Mouse (Mus musculus) testis, postnatal 10 days (tissue): ENCODE results near the gene Gm45208.

Experiments
- DNase-seq: peaks from one replicate; pipeline ENCODE4 v3.0.0; 2021; ENCODE audit warnings: low spot score

Gm45208 gene

GRCm38 (mm10) chrX:7775501-7776205, 53.6 kb downstream of the Gm45208 start:
- DNase-seq = no peak

GRCm38 (mm10) chrX:7776329-7777082, 54.5 kb downstream of the Gm45208 start:
- DNase-seq = peak; percentile 72

- DNase-seq = no peak
Measured at GRCm38 (mm10) chrX:7778450-7779244, 56.6 kb downstream of the Gm45208 start.

- no peak for DNase-seq
Measured at GRCm38 (mm10) chrX:7779294-7779693, 57.2 kb downstream of the Gm45208 start.
